Mouse (Mus musculus): ENCODE measurements around the gene Mpv17l2. TPM values are rescaled to one million over a fixed set of nuclear protein-coding genes. Genes with fewer than 3 reads are reported as not detected.

Gene Mpv17l2
- polyA plus RNA-seq (2015; fragmentation: Nextera tagmentation; extraction: Ambion mirVana), result 49.0 and 49.6 TPM in 2 replicates

GRCm38 (mm10) chr8:70760775-70761406, at the start of gene Mpv17l2:
Mpv17l2 (minus strand) TSS chr8:70760946.

GRCm38 (mm10) chr8:70808239-70808638, 47.5 kb upstream of the Mpv17l2 start, which contains the start of gene Il12rb1:
Il12rb1 (plus strand) TSS chr8:70808449.

GRCm38 (mm10) chr8:70804481-70805206, 43.9 kb upstream of the Mpv17l2 start, which contains the start of gene Mast3:
Mast3 (minus strand) TSS chr8:70805054.

GRCm38 (mm10) chr8:70776496-70777444, 16.0 kb upstream of the Mpv17l2 start, which contains the start of gene Pik3r2:
Pik3r2 (minus strand) TSS chr8:70776713.

GRCm38 (mm10) chr8:70754043-70754870, 6.5 kb downstream of the Mpv17l2 start, which contains the start of gene Rab3a:
Rab3a (plus strand) TSS chr8:70754679.

GRCm38 (mm10) chr8:70723486-70724210, 37.1 kb downstream of the Mpv17l2 start, which contains the start of gene Pde4c:
Pde4c (plus strand) TSS chr8:70723720.

GRCm38 (mm10) chr8:70718297-70718696, 42.4 kb downstream of the Mpv17l2 start, which contains the start of gene Gm3336:
Gm3336 (plus strand) TSS chr8:70718543.

Small RNAs within 50 kb of the gene (microRNA-seq; reads per million reads assigned to microRNA genes)
- not detected for gene Mir7240

Other genes with a start within 250 kb of the Mpv17l2 start
- 200 and 204 TPM in 2 replicates for gene Fkbp8, start 233.2 kb downstream of the Mpv17l2 start, polyA plus RNA-seq (2015; fragmentation: Nextera tagmentation; extraction: Ambion mirVana)
- 53.9 and 54.6 TPM in 2 replicates for gene Kxd1, start 233.0 kb downstream of the Mpv17l2 start, polyA plus RNA-seq (2015; fragmentation: Nextera tagmentation; extraction: Ambion mirVana)
- gene Ell, start 221.5 kb downstream of the Mpv17l2 start, polyA plus RNA-seq (2015; fragmentation: Nextera tagmentation; extraction: Ambion mirVana), result 11.7 and 12.5 TPM in 2 replicates
- 25.1 and 27.7 TPM in 2 replicates for gene Isyna1, start 166.6 kb downstream of the Mpv17l2 start, polyA plus RNA-seq (2015; fragmentation: Nextera tagmentation; extraction: Ambion mirVana)
- 71.0 and 78.8 TPM in 2 replicates for gene Ssbp4, start 152.1 kb downstream of the Mpv17l2 start, polyA plus RNA-seq (2015; fragmentation: Nextera tagmentation; extraction: Ambion mirVana)
- 4.4 and 6.6 TPM in 2 replicates for gene Lrrc25, start 144.8 kb downstream of the Mpv17l2 start, polyA plus RNA-seq (2015; fragmentation: Nextera tagmentation; extraction: Ambion mirVana)
- gene Gdf15, start 128.5 kb downstream of the Mpv17l2 start, polyA plus RNA-seq (2015; fragmentation: Nextera tagmentation; extraction: Ambion mirVana), result 0.79 and 2.8 TPM in 2 replicates
- 19.2 and 24.1 TPM in 2 replicates for gene Pgpep1, start 100.6 kb downstream of the Mpv17l2 start, polyA plus RNA-seq (2015; fragmentation: Nextera tagmentation; extraction: Ambion mirVana)
- 119 and 132 TPM in 2 replicates for gene Lsm4, start 87.7 kb downstream of the Mpv17l2 start, polyA plus RNA-seq (2015; fragmentation: Nextera tagmentation; extraction: Ambion mirVana)
- gene Jund, start 62.0 kb downstream of the Mpv17l2 start, polyA plus RNA-seq (2015; fragmentation: Nextera tagmentation; extraction: Ambion mirVana), result 41.5 and 52.0 TPM in 2 replicates
- gene Iqcn, start 57.5 kb downstream of the Mpv17l2 start, polyA plus RNA-seq (2015; fragmentation: Nextera tagmentation; extraction: Ambion mirVana), result 0.04 TPM in 1 of 2 replicates, not detected in the other
- 0.19 and 0.20 TPM in 2 replicates for gene Gm3336, start 42.4 kb downstream of the Mpv17l2 start, polyA plus RNA-seq (2015; fragmentation: Nextera tagmentation; extraction: Ambion mirVana)
- 0.05 and 0.10 TPM in 2 replicates for gene Pde4c, start 37.2 kb downstream of the Mpv17l2 start, polyA plus RNA-seq (2015; fragmentation: Nextera tagmentation; extraction: Ambion mirVana)
- gene Rab3a, start 6.3 kb downstream of the Mpv17l2 start, polyA plus RNA-seq (2015; fragmentation: Nextera tagmentation; extraction: Ambion mirVana), result 9.9 and 10.0 TPM in 2 replicates
- gene Pik3r2, start 15.8 kb upstream of the Mpv17l2 start, polyA plus RNA-seq (2015; fragmentation: Nextera tagmentation; extraction: Ambion mirVana), result 27.2 and 27.8 TPM in 2 replicates
- 4.8 and 6.3 TPM in 2 replicates for gene Mast3, start 44.1 kb upstream of the Mpv17l2 start, polyA plus RNA-seq (2015; fragmentation: Nextera tagmentation; extraction: Ambion mirVana)
- gene Il12rb1, start 47.5 kb upstream of the Mpv17l2 start, polyA plus RNA-seq (2015; fragmentation: Nextera tagmentation; extraction: Ambion mirVana), result 0.06 TPM in 1 of 2 replicates, not detected in the other
- 4.0 and 5.5 TPM in 2 replicates for gene Arrdc2, start 78.8 kb upstream of the Mpv17l2 start, polyA plus RNA-seq (2015; fragmentation: Nextera tagmentation; extraction: Ambion mirVana)
- gene Kcnn1, start 102.3 kb upstream of the Mpv17l2 start, polyA plus RNA-seq (2015; fragmentation: Nextera tagmentation; extraction: Ambion mirVana), result 1.2 and 1.4 TPM in 2 replicates
- gene Ccdc124, start 113.0 kb upstream of the Mpv17l2 start, polyA plus RNA-seq (2015; fragmentation: Nextera tagmentation; extraction: Ambion mirVana), result 73.6 and 78.0 TPM in 2 replicates
- 0.66 and 1.1 TPM in 2 replicates for gene Slc5a5, start 131.8 kb upstream of the Mpv17l2 start, polyA plus RNA-seq (2015; fragmentation: Nextera tagmentation; extraction: Ambion mirVana)
- 3,897 and 4,512 TPM in 2 replicates for gene Rpl18a, start 136.5 kb upstream of the Mpv17l2 start, polyA plus RNA-seq (2015; fragmentation: Nextera tagmentation; extraction: Ambion mirVana)
- 31.9 and 35.1 TPM in 2 replicates for gene Map1s, start 145.0 kb upstream of the Mpv17l2 start, polyA plus RNA-seq (2015; fragmentation: Nextera tagmentation; extraction: Ambion mirVana)

All from urinary bladder, postnatal 0 days (tissue).